Mouse (Mus musculus): ENCODE results near the gene Rnf123. TPM values are rescaled to one million over a fixed set of nuclear protein-coding genes. Genes with fewer than 3 reads are reported as not detected.

Rnf123 gene
- polyA plus RNA-seq, 1 experiment from 2014 or later = 51.6 TPM

GRCm38 (mm10) chr9:108048566-108048955 is 34.6 kb downstream of the Rnf123 start:
- H3K36me3 ChIP-seq = peaks cover 48% of the 10 kb centered on the region

DNA sequence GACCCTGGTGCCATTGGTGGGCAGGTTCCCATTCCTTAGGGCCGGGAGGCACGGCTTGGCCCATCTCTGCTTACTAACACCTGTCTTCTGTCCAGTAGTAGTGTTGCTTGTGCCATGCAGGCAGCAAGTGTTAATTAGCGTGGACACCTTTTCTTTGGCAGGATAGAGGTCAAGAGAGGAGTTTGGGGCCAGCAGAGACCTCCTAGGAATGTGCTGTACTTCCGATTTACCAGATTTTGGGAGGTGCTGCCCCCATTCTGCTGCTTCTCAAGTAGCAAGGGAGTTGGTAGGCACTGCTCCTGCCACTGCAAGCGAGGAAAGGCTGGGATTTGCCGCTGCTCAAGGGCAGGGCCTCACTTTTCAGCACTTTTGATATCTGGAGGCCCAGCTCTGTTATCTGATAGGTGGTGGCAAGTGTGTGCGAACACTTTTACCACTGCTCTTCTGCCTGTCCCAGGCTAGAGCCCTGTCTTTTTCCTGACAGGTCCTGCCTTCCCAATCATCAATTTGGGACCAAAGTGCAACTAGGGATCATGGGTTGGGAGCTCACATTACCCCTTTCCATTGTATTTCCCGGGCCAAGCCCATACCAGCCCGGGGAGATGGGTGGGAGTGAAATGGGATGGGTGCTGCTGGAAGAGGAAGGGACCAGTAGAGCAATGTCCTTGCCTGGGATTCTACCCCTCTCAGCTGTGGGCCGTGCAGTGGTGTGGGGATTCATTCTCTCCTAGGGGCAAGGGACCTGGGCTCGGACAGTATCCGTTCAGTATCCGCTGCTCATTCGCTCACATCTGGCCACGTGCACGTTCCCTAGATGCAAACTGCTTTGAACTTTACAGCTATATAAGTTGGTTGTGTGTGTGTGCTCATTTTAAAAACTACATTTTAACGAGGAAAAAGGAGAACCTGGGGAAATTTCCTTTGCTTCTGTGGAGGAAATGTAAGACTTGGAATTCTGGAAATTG is 35.3 kb downstream of the Rnf123 start:
- H3K9ac ChIP-seq (replicated peaks) = peak overlapping the region; percentile 49

More at GRCm38 (mm10) chr9:108048566-108048955, 34.6 kb downstream of the Rnf123 start:
- Histone ChIP-seq H3K4me2 (peak overlapping the region; percentile 96), H3K27ac (replicated peaks) (peak overlapping the region; percentile 80), H3K9ac (replicated peaks) (peak overlapping the region; percentile 49), H3K9me3 (replicated peaks) (no peaks in the 10 kb centered on the region), H3K4me3 (replicated peaks) (peak overlapping the region; percentile 76), H3K27me3 (replicated peaks) (no peaks in the 10 kb centered on the region), H3K4me1 (peaks cover 40% of the 10 kb centered on the region)
- under 1% methylated on average over 19 of the region's 19 CpGs for WGBS
- ATAC-seq (ENCODE audit: low FRiP score) = peak; percentile 29

DNA sequence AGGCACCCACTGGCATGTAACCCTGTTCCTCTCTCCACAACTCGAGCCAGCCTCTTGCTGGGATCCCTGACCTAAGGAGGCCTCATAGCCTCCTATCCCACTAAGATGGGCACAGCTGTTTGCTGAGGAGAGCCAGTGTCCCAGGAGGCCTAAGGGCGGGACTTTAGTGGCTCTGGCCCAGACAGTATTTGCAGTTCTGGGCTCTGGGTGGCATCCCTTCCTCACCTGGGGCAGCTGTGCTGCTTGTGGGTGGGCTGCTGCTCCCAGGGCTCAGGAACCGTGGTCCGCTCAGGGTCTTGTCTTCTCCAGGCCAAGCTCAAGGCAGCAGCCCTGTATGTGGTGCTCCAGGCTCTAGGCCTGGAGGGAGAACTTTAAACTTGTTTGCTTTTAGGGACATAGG is 36.6 kb downstream of the Rnf123 start:
- no peak for ATAC-seq (ENCODE audit: low FRiP score)
- 95% methylated on average over 4 of the region's 4 CpGs for WGBS
- Histone ChIP-seq H3K4me3 (replicated peaks) (no peak overlapping the region), H3K27ac (replicated peaks) (no peak overlapping the region), H3K9me3 (replicated peaks) (no peaks in the 10 kb centered on the region), H3K4me1 (peaks cover 25% of the 10 kb centered on the region), H3K36me3 (peaks cover 64% of the 10 kb centered on the region), H3K4me2 (no peak overlapping the region), H3K27me3 (replicated peaks) (no peaks in the 10 kb centered on the region), H3K9ac (replicated peaks) (no peak overlapping the region)

More for the DNA sequence above, 35.3 kb downstream of the Rnf123 start:
- peak overlapping the region; percentile 80 for H3K27ac ChIP-seq (replicated peaks)
- ATAC-seq (ENCODE audit: low FRiP score) = no peak
- H3K4me2 ChIP-seq = peak overlapping the region; percentile 96
- peak overlapping the region; percentile 76 for H3K4me3 ChIP-seq (replicated peaks)
- H3K4me1 ChIP-seq = peaks cover 34% of the 10 kb centered on the region
- H3K9me3 ChIP-seq (replicated peaks) = no peaks in the 10 kb centered on the region
- no peaks in the 10 kb centered on the region for H3K27me3 ChIP-seq (replicated peaks)
- WGBS = 50% methylated on average over 17 of the region's 17 CpGs
- peaks cover 53% of the 10 kb centered on the region for H3K36me3 ChIP-seq

DNA sequence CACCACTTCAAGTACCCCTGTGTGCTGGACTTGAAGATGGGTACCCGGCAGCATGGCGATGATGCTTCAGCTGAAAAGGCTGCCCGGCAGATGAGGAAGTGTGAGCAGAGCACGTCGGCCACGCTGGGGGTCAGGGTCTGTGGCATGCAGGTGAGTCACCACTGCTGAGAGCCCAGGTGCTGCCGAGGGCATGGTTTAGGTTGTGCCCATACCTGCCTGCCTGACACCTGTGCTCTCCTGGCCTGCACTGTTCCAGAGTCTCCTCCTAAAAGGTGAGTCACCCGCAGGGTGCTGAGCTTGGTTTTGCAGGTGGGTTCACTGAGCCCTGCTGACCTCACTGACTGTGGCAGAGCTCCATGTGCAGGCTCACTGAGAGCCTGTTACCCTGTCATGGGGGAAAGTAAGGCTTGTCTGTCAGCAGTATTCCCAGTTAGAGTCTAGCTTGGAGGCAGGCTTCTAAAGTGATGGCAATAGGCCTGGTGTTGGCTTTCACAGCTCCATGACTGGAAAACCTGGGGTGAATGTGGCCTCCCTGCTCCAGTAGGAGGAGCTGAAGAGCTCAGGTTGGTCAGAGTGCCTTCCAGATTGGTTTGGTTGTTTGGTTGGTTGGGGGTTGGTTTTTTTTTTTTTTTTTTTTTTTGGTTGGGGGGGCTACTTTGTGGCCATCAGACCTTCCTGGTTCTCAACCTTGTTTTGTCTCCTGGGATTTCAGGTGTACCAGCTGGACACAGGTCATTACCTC is 38.2 kb downstream of the Rnf123 start:
- Histone ChIP-seq H3K27ac (replicated peaks) (no peak overlapping the region), H3K9ac (replicated peaks) (no peak overlapping the region), H3K9me3 (replicated peaks) (no peaks in the 10 kb centered on the region), H3K4me1 (peaks cover 16% of the 10 kb centered on the region), H3K4me3 (replicated peaks) (no peak overlapping the region), H3K4me2 (no peak overlapping the region), H3K36me3 (peaks cover 63% of the 10 kb centered on the region), H3K27me3 (replicated peaks) (no peaks in the 10 kb centered on the region)
- no peak for ATAC-seq (ENCODE audit: low FRiP score)
- 95% methylated on average over 8 of the region's 8 CpGs for WGBS

DNA sequence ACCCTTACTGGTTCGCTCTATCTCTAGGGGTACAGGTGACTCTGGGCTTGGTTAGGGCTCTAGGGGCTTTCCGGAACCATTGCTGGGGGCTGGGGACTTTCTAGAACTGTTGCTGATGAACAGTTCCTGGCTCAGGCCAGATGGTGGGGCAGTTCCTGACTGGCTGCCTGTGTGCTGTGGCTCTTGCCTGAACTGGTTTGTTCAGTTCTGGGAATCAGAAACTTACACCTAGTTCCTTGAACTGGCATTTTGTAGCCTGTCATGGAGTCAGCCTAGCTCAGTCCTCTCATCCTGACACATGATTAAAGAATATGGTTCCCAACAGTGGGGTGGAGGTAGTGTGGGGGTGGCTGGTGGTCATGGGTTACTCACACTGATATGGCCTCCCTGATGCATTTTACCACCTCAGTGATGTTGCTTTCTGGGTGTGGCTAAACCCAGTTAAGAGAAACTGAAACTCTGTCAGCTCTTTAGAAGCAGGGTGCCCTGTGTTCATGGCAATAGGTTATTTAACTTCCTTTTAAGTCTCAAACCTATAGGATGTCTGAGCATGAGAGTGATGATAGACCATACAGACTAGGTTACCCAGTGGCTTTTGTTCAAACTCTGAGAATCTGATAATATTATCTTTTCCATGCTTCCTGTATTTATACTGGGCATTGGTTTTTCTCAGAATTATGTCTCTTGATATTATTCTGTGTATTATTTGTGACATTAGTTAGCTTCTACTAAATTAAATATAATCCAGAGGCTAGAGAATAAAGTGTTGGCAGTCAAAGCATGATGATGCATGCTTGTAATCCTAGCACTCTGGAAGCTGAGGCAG is 47.6 kb downstream of the Rnf123 start:
- Histone ChIP-seq H3K9me3 (replicated peaks) (no peaks in the 10 kb centered on the region), H3K4me2 (no peak overlapping the region), H3K27me3 (replicated peaks) (no peaks in the 10 kb centered on the region), H3K4me3 (replicated peaks) (no peak overlapping the region), H3K27ac (replicated peaks) (no peak overlapping the region), H3K4me1 (no peaks in the 10 kb centered on the region), H3K9ac (replicated peaks) (no peak overlapping the region), H3K36me3 (peaks cover 56% of the 10 kb centered on the region)
- 94% methylated on average over 2 of the region's 2 CpGs for WGBS
- ATAC-seq (ENCODE audit: low FRiP score) = no peak

- no peak overlapping the region for H3K27ac ChIP-seq (replicated peaks)
- no peak overlapping the region for H3K4me2 ChIP-seq
- no peaks in the 10 kb centered on the region for H3K27me3 ChIP-seq (replicated peaks)
- H3K4me1 ChIP-seq = no peaks in the 10 kb centered on the region
- no peaks in the 10 kb centered on the region for H3K9me3 ChIP-seq (replicated peaks)
- no peak overlapping the region for H3K4me3 ChIP-seq (replicated peaks)
- peaks cover 45% of the 10 kb centered on the region for H3K36me3 ChIP-seq
- H3K9ac ChIP-seq (replicated peaks) = no peak overlapping the region
- ATAC-seq (ENCODE audit: low FRiP score) = no peak
- 90% methylated on average over 5 of the region's 5 CpGs for WGBS
Measured at GRCm38 (mm10) chr9:108032126-108032525, 51.0 kb downstream of the Rnf123 start.

DNA sequence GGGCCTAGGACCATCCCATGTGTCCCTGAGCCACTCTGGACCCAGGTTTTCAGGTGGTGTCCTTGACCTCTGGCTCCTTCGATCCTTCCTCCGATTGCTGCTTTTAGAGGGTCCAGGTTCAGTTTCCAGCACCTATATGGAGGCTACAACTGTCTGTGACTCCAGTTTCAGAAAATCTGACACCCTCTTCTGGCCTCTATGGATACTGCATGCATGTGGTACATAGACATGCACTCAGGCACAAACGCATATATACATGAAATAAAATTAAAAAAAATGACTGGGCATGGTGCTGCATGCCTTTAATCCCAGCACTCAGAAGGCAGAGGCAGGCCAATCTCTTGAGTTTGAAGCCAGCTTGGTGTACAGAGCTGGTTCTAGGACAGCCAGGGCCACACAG is 55.3 kb downstream of the Rnf123 start:
- Histone ChIP-seq H3K9me3 (replicated peaks) (no peaks in the 10 kb centered on the region), H3K4me3 (replicated peaks) (no peak overlapping the region), H3K36me3 (peaks cover 48% of the 10 kb centered on the region), H3K4me2 (no peak overlapping the region), H3K9ac (replicated peaks) (no peak overlapping the region), H3K27ac (replicated peaks) (no peak overlapping the region), H3K27me3 (replicated peaks) (no peaks in the 10 kb centered on the region), H3K4me1 (no peaks in the 10 kb centered on the region)
- over 99% methylated on average over 3 of the region's 3 CpGs for WGBS
- no peak for ATAC-seq (ENCODE audit: low FRiP score)

DNA sequence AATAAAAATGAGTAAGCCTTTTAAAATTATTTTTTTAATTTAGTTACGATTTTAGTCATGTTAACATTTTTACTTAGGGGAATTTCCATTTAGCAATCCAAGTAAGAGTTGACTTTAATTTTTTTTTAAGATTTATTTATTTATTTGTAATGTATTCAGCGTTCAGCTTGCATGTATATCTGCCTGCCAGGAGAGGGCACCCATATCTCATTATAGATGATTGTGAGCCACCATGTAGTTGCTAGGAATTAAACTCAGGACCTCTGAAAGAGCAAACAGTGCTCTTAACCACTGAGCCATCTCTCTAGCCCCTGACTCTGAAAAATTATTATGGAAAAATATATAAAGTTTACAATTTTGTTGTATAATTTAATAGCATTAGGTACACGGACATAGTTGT is 56.6 kb downstream of the Rnf123 start:
- Histone ChIP-seq H3K4me2 (no peak overlapping the region), H3K9me3 (replicated peaks) (no peaks in the 10 kb centered on the region), H3K9ac (replicated peaks) (no peak overlapping the region), H3K4me3 (replicated peaks) (no peak overlapping the region), H3K27me3 (replicated peaks) (no peaks in the 10 kb centered on the region), H3K36me3 (peaks cover 39% of the 10 kb centered on the region), H3K4me1 (no peaks in the 10 kb centered on the region), H3K27ac (replicated peaks) (no peak overlapping the region)
- 91% methylated on average over 3 of the region's 3 CpGs for WGBS
- no peak for ATAC-seq (ENCODE audit: low FRiP score)

GRCm38 (mm10) chr9:108023216-108023615 is 59.9 kb downstream of the Rnf123 start:
- no peak overlapping the region for H3K9ac ChIP-seq (replicated peaks)
- no peak overlapping the region for H3K4me2 ChIP-seq
- H3K4me1 ChIP-seq = peaks cover 3% of the 10 kb centered on the region; the same call in 1 of the 2 replicates
- 93% methylated on average over 3 of the region's 3 CpGs for WGBS
- no peak for ATAC-seq (ENCODE audit: low FRiP score)
- H3K27me3 ChIP-seq (replicated peaks) = no peaks in the 10 kb centered on the region
- peaks cover 36% of the 10 kb centered on the region for H3K36me3 ChIP-seq
- no peak overlapping the region for H3K4me3 ChIP-seq (replicated peaks)
- no peaks in the 10 kb centered on the region for H3K9me3 ChIP-seq (replicated peaks)
- no peak overlapping the region for H3K27ac ChIP-seq (replicated peaks)

DNA sequence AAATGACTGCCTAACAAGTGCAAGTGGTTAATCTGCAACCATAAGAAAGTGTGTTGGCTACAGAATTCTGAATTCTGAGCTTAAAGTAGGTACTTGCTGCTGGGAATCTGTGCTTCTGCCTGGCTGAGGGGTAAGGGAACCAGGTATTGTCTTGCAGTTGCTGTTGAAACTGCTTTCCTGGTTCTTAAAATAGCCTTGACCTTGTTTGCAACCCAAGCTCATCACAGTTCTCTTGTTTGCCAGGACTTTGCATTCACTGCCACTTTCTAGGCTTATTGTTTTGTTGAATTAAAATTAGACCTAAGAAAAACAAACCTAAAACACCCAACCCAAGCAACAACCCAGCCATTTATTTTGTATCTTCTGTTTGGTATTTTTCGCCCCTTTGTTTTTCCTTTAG is 62.4 kb downstream of the Rnf123 start:
- no peak for ATAC-seq (ENCODE audit: low FRiP score)
- Histone ChIP-seq H3K4me2 (no peak overlapping the region), H3K27ac (replicated peaks) (no peak overlapping the region), H3K36me3 (peaks cover 24% of the 10 kb centered on the region), H3K4me1 (peaks cover 3% of the 10 kb centered on the region; the same call in 1 of the 2 replicates), H3K27me3 (replicated peaks) (no peaks in the 10 kb centered on the region), H3K9ac (replicated peaks) (no peak overlapping the region), H3K4me3 (replicated peaks) (no peak overlapping the region), H3K9me3 (replicated peaks) (no peaks in the 10 kb centered on the region)
- WGBS = 98% methylated on average over 1 of the region's 1 CpGs

DNA sequence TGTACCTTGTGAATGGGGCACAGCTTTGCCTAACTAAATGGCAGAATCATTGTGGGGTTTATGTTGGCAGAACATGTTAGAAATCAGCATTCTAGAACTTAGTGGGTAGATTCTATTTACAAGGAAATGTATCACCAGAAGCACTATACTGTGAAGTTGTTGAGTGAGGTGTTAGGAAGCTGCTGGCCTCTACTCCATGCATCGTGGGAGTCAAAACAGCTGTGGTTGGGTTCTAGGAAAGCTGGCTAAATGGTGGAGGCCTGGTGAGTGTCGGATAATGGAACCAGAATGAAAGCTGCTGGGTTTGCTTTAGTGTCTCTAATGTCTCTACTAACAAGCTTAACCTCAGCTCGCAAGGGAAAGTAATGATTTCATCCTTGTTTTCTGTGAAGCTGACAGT is 66.0 kb downstream of the Rnf123 start:
- no peak for ATAC-seq (ENCODE audit: low FRiP score)
- Histone ChIP-seq H3K27me3 (replicated peaks) (no peaks in the 10 kb centered on the region), H3K4me1 (peaks cover 3% of the 10 kb centered on the region; the same call in 1 of the 2 replicates), H3K27ac (replicated peaks) (no peak overlapping the region), H3K36me3 (0 out of 2 replicates have a peak, but pooled peaks cover 4% of the 10 kb centered on the region), H3K9ac (replicated peaks) (no peak overlapping the region), H3K4me2 (no peak overlapping the region), H3K4me3 (replicated peaks) (no peak overlapping the region), H3K9me3 (replicated peaks) (no peaks in the 10 kb centered on the region)
- WGBS = 72% methylated on average over 3 of the region's 3 CpGs

Measured in neural tube, embryonic 15.5 days (tissue).